Mouse (Mus musculus) midbrain, embryonic 12.5 days (tissue): ENCODE measurements around the gene Slc25a44. TPM values are rescaled to one million over a fixed set of nuclear protein-coding genes. Genes with fewer than 3 reads are reported as not detected.
"Not testable (repeated sequence)": the region's sequence is repeated elsewhere in the genome, so short reads cannot be mapped to it uniquely, and the experiment has no call there.

Source experiments
- ATAC-seq: fragments of 200-750 bp; cut with Nextera tagmentation; 2 replicates; pipeline ENCODE4 v1.8.0; 2017; ENCODE audit warnings: low read depth, moderate TSS enrichment, moderate library complexity; ENCODE audit not compliant: low FRiP score
- H3K27ac ChIP-seq: fragments of 300-500 bp; sonication (generic); replicated peaks from 2 replicates; pipeline ENCODE4 v1.5.1; 2016; ENCODE audit warnings: mild to moderate bottlenecking
- H3K27me3 ChIP-seq: fragments of 300-500 bp; sonication (generic); 2 replicates; pipeline ENCODE4 v1.6.1; 2016; ENCODE audit warnings: mild to moderate bottlenecking
- H3K36me3 ChIP-seq: fragments of 300-500 bp; sonication (generic); 2 replicates; pipeline ENCODE4 v1.6.1; 2016
- H3K4me1 ChIP-seq: fragments of 300-500 bp; sonication (generic); 2 replicates; pipeline ENCODE4 v1.6.1; 2016
- H3K4me2 ChIP-seq: fragments of 300-500 bp; sonication (generic); replicated peaks from 2 replicates; pipeline ENCODE4 v1.6.1; 2016; ENCODE audit warnings: mild to moderate bottlenecking, moderate library complexity
- H3K4me3 ChIP-seq: fragments of 300-500 bp; sonication (generic); 2 replicates; pipeline ENCODE4 v1.5.1; 2016; ENCODE audit warnings: mild to moderate bottlenecking
- H3K9ac ChIP-seq: fragments of 300-500 bp; sonication (generic); replicated peaks from 2 replicates; pipeline ENCODE4 v1.6.1; 2016; ENCODE audit warnings: mild to moderate bottlenecking, moderate library complexity
- H3K9me3 ChIP-seq: fragments of 300-500 bp; sonication (generic); 2 replicates; pipeline ENCODE4 v1.6.1; 2016; ENCODE audit warnings: mild to moderate bottlenecking
- WGBS: fragments of 180-500 bp; shearing (Covaris S2); methylation state at CpG from one replicate; pipeline ENCODE4 v1.1.7; 2016; 5-methylcytosine and 5-hydroxymethylcytosine counted together
- polyA plus RNA-seq: library from polyadenylated mRNA; unstranded; fragments of >200 nt; fragmentation: Nextera tagmentation; extraction: Ambion mirVana; gene quantifications from 2 replicates; pipeline ENCODE4 v1.2.1, GENCODE M21; 2016

Slc25a44 gene
- polyA plus RNA-seq, 1 experiment from 2014 or later, result 23.6 TPM

GRCm38 (mm10) chr3:88407529-88407928, 17.4 kb downstream of the Slc25a44 start:
- peaks cover 23% of the 10 kb centered on the region for H3K4me1 ChIP-seq
- no peaks in the 10 kb centered on the region for H3K27me3 ChIP-seq
- peaks cover 17% of the 10 kb centered on the region for H3K36me3 ChIP-seq
- H3K9ac ChIP-seq, result no peak overlapping the region
- H3K9me3 ChIP-seq, result no peaks in the 10 kb centered on the region
- H3K27ac ChIP-seq, result 0 out of 2 replicates have a peak overlapping the region, but pooled peaks have one; percentile 11
- no peak overlapping the region for H3K4me2 ChIP-seq
- ATAC-seq, result no peak
- H3K4me3 ChIP-seq, result no peak overlapping the region
- 62% methylated on average over 7 of the region's 7 CpGs for WGBS

- peaks cover 23% of the 10 kb centered on the region for H3K4me1 ChIP-seq
- no peak overlapping the region for H3K9ac ChIP-seq
- 0% methylated on average over 2 of the region's 2 CpGs for WGBS
- no peak overlapping the region for H3K4me2 ChIP-seq
- 0 out of 2 replicates have a peak, but pooled peaks have one; percentile 11 for ATAC-seq
- 0 out of 2 replicates have a peak overlapping the region, but pooled peaks have one; percentile 11 for H3K27ac ChIP-seq
- H3K4me3 ChIP-seq, result no peak overlapping the region
- peaks cover 12% of the 10 kb centered on the region for H3K36me3 ChIP-seq
- H3K9me3 ChIP-seq, result no peaks in the 10 kb centered on the region
- H3K27me3 ChIP-seq, result no peaks in the 10 kb centered on the region
Measured at GRCm38 (mm10) chr3:88407090-88407489, 17.8 kb downstream of the Slc25a44 start.

GRCm38 (mm10) chr3:88403522-88404230, 21.3 kb downstream of the Slc25a44 start:
- ATAC-seq, result no peak
- H3K4me3 ChIP-seq, result no peak overlapping the region
- peaks cover 10% of the 10 kb centered on the region; the same call in 1 of the 2 replicates for H3K36me3 ChIP-seq
- H3K9me3 ChIP-seq, result no peaks in the 10 kb centered on the region
- H3K9ac ChIP-seq, result no peak overlapping the region
- H3K4me1 ChIP-seq, result peaks cover 8% of the 10 kb centered on the region
- no peak overlapping the region for H3K4me2 ChIP-seq
- no peak overlapping the region for H3K27ac ChIP-seq
- 95% methylated on average over 10 of the region's 10 CpGs for WGBS
- H3K27me3 ChIP-seq, result no peaks in the 10 kb centered on the region

- H3K27me3 ChIP-seq, result no peaks in the 10 kb centered on the region
- ATAC-seq, result no peak
- H3K9me3 ChIP-seq, result no peaks in the 10 kb centered on the region
- no peak overlapping the region for H3K9ac ChIP-seq
- H3K27ac ChIP-seq, result no peak overlapping the region
- peaks cover 17% of the 10 kb centered on the region for H3K36me3 ChIP-seq
- H3K4me3 ChIP-seq, result no peak overlapping the region
- no peaks in the 10 kb centered on the region for H3K4me1 ChIP-seq
- WGBS, result 77% methylated on average over 2 of the region's 2 CpGs
- no peak overlapping the region for H3K4me2 ChIP-seq
Measured at GRCm38 (mm10) chr3:88398666-88399065, 26.3 kb downstream of the Slc25a44 start.

- Histone ChIP-seq H3K4me1 (no peaks in the 10 kb centered on the region), H3K36me3 (peaks cover 17% of the 10 kb centered on the region; the same call in 1 of the 2 replicates), H3K9me3 (no peaks in the 10 kb centered on the region), H3K27me3 (no peaks in the 10 kb centered on the region), H3K4me3 (no peak overlapping the region), H3K9ac (no peak overlapping the region), H3K4me2 (no peak overlapping the region), H3K27ac (no peak overlapping the region)
- no peak for ATAC-seq
- WGBS, result 94% methylated on average over 8 of the region's 8 CpGs
Measured at GRCm38 (mm10) chr3:88395742-88396141, 29.2 kb downstream of the Slc25a44 start.

GRCm38 (mm10) chr3:88395288-88395687, 29.7 kb downstream of the Slc25a44 start:
- WGBS, result 94% methylated on average over 6 of the region's 6 CpGs
- Histone ChIP-seq H3K4me3 (no peak overlapping the region), H3K36me3 (peaks cover 15% of the 10 kb centered on the region; the same call in 1 of the 2 replicates), H3K9me3 (no peaks in the 10 kb centered on the region), H3K9ac (no peak overlapping the region), H3K4me2 (no peak overlapping the region), H3K4me1 (no peaks in the 10 kb centered on the region), H3K27ac (no peak overlapping the region), H3K27me3 (no peaks in the 10 kb centered on the region)
- no peak for ATAC-seq

GRCm38 (mm10) chr3:88393776-88394375, 31.1 kb downstream of the Slc25a44 start:
- WGBS, result 93% methylated on average over 9 of the region's 9 CpGs
- ATAC-seq, result no peak
- Histone ChIP-seq H3K4me2 (no peak overlapping the region), H3K9me3 (no peaks in the 10 kb centered on the region), H3K36me3 (peaks cover 18% of the 10 kb centered on the region; the same call in 1 of the 2 replicates), H3K4me1 (no peaks in the 10 kb centered on the region), H3K9ac (no peak overlapping the region), H3K4me3 (no peak overlapping the region), H3K27me3 (no peaks in the 10 kb centered on the region), H3K27ac (no peak overlapping the region)

- no peak within 1 kb of the TSS for H3K4me3 ChIP-seq
- ATAC-seq, result no peak
- no peak within 1 kb of the TSS for H3K27ac ChIP-seq
- no peak within 1 kb of the TSS for H3K4me2 ChIP-seq
- H3K4me1 ChIP-seq, result 0 out of 2 replicates have a peak, but pooled peaks cover 4% of the 10 kb centered on the region
- WGBS, result 87% methylated on average over 5 of the region's 5 CpGs
- H3K36me3 ChIP-seq, result no peaks in the 10 kb centered on the region
- H3K9me3 ChIP-seq, result no peaks in the 10 kb centered on the region
- no peaks in the 10 kb centered on the region for H3K27me3 ChIP-seq
- H3K9ac ChIP-seq, result no peak within 1 kb of the TSS
Measured at GRCm38 (mm10) chr3:88384364-88384763, 40.6 kb downstream of the Slc25a44 start, which contains the start of gene Bglap. Gene Bglap (minus strand): TSS chr3:88384464.

- H3K4me1 ChIP-seq, H3K9ac ChIP-seq, H3K36me3 ChIP-seq, H3K4me3 ChIP-seq, ATAC-seq, H3K4me2 ChIP-seq, H3K27ac ChIP-seq, H3K27me3 ChIP-seq, H3K9me3 ChIP-seq: not testable (repeated sequence)
- WGBS, result 59% methylated on average over 3 of the region's 7 CpGs
Measured at GRCm38 (mm10) chr3:88382383-88382782, 42.6 kb downstream of the Slc25a44 start.

GRCm38 (mm10) chr3:88381389-88382315, 43.3 kb downstream of the Slc25a44 start:
- peak; percentile 88 for ATAC-seq
- 5% methylated on average over 22 of the region's 22 CpGs for WGBS
- not testable (repeated sequence) for H3K4me1 ChIP-seq

GRCm38 (mm10) chr3:88378599-88378998, 46.3 kb downstream of the Slc25a44 start, which contains the start of gene Bglap2:
Gene Bglap2 (minus strand): TSS chr3:88378699.
- H3K9me3 ChIP-seq, H3K36me3 ChIP-seq, H3K4me3 ChIP-seq, ATAC-seq, H3K27me3 ChIP-seq, H3K27ac ChIP-seq, H3K9ac ChIP-seq, H3K4me2 ChIP-seq: not testable (repeated sequence)
- WGBS, result 83% methylated on average over 5 of the region's 5 CpGs
- peaks cover 12% of the 10 kb centered on the region; the same call in 1 of the 2 replicates for H3K4me1 ChIP-seq

More at GRCm38 (mm10) chr3:88381389-88382315, 43.3 kb downstream of the Slc25a44 start:
- H3K36me3 ChIP-seq, H3K27me3 ChIP-seq, H3K9me3 ChIP-seq: not testable (repeated sequence)
- Histone ChIP-seq H3K27ac (peak overlapping the region; percentile 67), H3K4me3 (peak overlapping the region; percentile 24; the same call in 1 of the 2 replicates), H3K4me2 (peak overlapping the region; percentile 45), H3K9ac (peak overlapping the region; percentile 41; the same call in 1 of the 2 replicates)
